Mouse (Mus musculus) lung, postnatal 0 days (tissue): Measurements from ENCODE around the gene Hoxa9.

Source experiments
- CTCF ChIP-seq: IDR thresholded peaks from 2 replicates; pipeline ENCODE4 v1.5.1; 2016; ENCODE audit warnings: antibody characterized with exemption, mild to moderate bottlenecking
- EP300 ChIP-seq: IDR thresholded peaks from 2 replicates; pipeline ENCODE4 v1.6.1; 2016; ENCODE audit warnings: antibody characterized with exemption, mild to moderate bottlenecking, control low read depth

GRCm38 (mm10) chr6:52201269-52201668, 29.6 kb downstream of the Hoxa9 start:
- TF ChIP-seq CTCF = no peak
- TF ChIP-seq EP300 = no peak
